Mouse (Mus musculus) intestine, postnatal 0 days (tissue): ENCODE data around the gene Ktn1. TPM values are rescaled to one million over a fixed set of nuclear protein-coding genes. Genes with fewer than 3 reads are reported as not detected.

Experiments
- ATAC-seq: fragments of 200-750 bp; cut with Nextera tagmentation; 2 replicates; pipeline ENCODE4 v1.8.0; 2017; ENCODE audit warnings: mild to moderate bottlenecking, moderate TSS enrichment, moderate library complexity
- H3K27ac ChIP-seq: fragments of 300-500 bp; sonication (generic); 2 replicates; pipeline ENCODE4 v1.5.1; 2014; ENCODE audit warnings: mild to moderate bottlenecking, low read depth, low read length, moderate library complexity
- H3K27me3 ChIP-seq: fragments of 300-500 bp; sonication (generic); replicated peaks from 2 replicates; pipeline ENCODE4 v1.6.1; 2014; ENCODE audit warnings: low read length, mixed read lengths; ENCODE audit not compliant: control insufficient read depth, insufficient read depth
- H3K36me3 ChIP-seq: fragments of 300-500 bp; sonication (generic); 2 replicates; pipeline ENCODE4 v1.6.1; 2014; ENCODE audit warnings: mild to moderate bottlenecking, moderate library complexity; ENCODE audit not compliant: control insufficient read depth, insufficient read depth
- H3K4me1 ChIP-seq: fragments of 300-500 bp; sonication (generic); replicated peaks from 2 replicates; pipeline ENCODE4 v1.6.1; 2014; ENCODE audit warnings: antibody characterized with exemption, low read length, mixed read lengths; ENCODE audit not compliant: control insufficient read depth, insufficient read depth
- H3K4me2 ChIP-seq: fragments of 300-500 bp; sonication (generic); replicated peaks from 2 replicates; pipeline ENCODE4 v1.6.1; 2014; ENCODE audit warnings: low read depth, mild to moderate bottlenecking, moderate library complexity
- H3K4me3 ChIP-seq: fragments of 300-500 bp; sonication (generic); 2 replicates; pipeline ENCODE4 v1.5.1; 2014; ENCODE audit warnings: low read depth, low read length
- H3K9ac ChIP-seq: fragments of 300-500 bp; sonication (generic); 2 replicates; pipeline ENCODE4 v1.6.1; 2014; ENCODE audit warnings: mild to moderate bottlenecking, low read depth, low read length
- H3K9me3 ChIP-seq: fragments of 300-500 bp; sonication (generic); 2 replicates; pipeline ENCODE4 v1.6.1; 2016; ENCODE audit warnings: mixed run types; ENCODE audit not compliant: control insufficient read depth
- CTCF ChIP-seq: sonication (generic); IDR thresholded peaks from 2 replicates; pipeline ENCODE4 v1.5.1; 2016; ENCODE audit warnings: low read depth, mild to moderate bottlenecking, control low read depth, antibody characterized with exemption, moderate library complexity
- WGBS: fragments of 180-500 bp; shearing (Covaris S2); extraction: QIAGEN DNeasy Blood & Tissue Kit; methylation state at CpG from one replicate; pipeline ENCODE4 v1.1.7; 2014; 5-methylcytosine and 5-hydroxymethylcytosine counted together
- polyA plus RNA-seq: library from polyadenylated mRNA; unstranded; fragments of >200 nt; fragmentation: Nextera tagmentation; extraction: Ambion mirVana; gene quantifications from 2 replicates; pipeline ENCODE4 v1.2.1, GENCODE M21; 2015

Gene Ktn1
- polyA plus RNA-seq, 1 experiment from 2014 or later = 33.7 TPM

DNA sequence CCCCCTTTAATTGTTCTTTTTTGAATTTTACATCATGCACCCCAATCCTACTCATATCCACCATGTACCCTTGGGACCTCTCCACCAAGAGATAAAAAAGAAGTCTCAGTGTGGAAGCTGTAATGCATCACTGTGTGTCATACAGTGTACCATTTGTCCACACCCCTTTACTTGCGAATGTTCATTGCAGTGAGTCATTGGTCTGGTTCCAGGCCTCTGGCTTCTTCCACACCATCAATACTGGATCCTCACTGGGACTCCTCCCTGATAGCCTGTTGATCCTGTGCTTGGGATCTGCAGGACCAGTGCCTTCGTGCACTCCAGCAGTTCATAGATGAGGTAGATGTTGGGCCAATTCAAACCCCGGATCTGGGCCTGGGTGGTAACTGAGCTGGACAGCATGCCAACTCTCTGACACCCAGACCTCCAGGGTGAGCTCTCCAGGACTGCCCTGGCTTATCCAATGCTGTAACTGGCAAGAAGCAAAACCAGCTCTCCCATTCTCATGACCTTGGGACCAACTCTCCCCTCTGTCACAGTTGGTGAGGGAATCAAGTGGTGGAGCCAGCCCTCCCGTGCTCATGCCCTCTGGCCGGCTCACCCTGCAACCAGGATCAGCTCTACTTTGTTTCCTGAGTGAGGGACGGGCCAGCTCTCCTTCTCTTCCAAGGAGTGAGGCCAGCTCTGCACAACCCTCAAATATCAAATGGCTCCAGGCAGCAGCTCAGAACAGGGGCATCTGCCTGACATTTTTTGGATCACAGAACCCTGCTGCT, 128.2 kb downstream of the Ktn1 start:
- WGBS = 80% methylated on average over 6 of the region's 6 CpGs
- Histone ChIP-seq H3K4me3 (no peak overlapping the region), H3K9ac (no peak overlapping the region), H3K4me1 (no peaks in the 10 kb centered on the region), H3K4me2 (no peak overlapping the region), H3K9me3 (no peaks in the 10 kb centered on the region), H3K36me3 (no peaks in the 10 kb centered on the region), H3K27me3 (no peaks in the 10 kb centered on the region), H3K27ac (no peak overlapping the region)
- no peak for ATAC-seq
- no peak for TF ChIP-seq CTCF

DNA sequence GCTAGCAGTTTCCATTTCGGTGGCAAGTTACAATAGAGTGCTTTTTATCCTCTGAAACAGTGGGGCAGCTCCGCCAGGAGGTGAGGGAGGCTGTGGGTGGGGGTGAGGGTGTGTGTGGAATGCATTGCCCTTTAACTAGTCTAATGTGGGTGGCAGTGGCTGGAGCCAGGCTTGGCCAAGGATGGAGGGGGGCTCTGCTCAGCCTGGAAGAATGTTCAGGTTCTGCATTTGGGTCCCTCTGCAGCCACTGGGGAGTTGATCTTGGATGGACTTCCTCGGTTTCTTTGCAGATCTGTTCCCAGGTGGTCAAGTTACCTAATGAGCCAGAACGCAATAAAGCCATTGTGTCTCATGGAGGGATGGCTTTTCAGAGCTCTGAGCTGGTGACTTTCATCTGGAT, 137.9 kb downstream of the Ktn1 start:
- Histone ChIP-seq H3K4me1 (no peaks in the 10 kb centered on the region), H3K27me3 (no peaks in the 10 kb centered on the region), H3K4me3 (no peak overlapping the region), H3K4me2 (no peak overlapping the region), H3K9me3 (no peaks in the 10 kb centered on the region; the same call in 1 of the 2 replicates), H3K27ac (no peak overlapping the region), H3K36me3 (no peaks in the 10 kb centered on the region), H3K9ac (no peak overlapping the region)
- no peak for TF ChIP-seq CTCF
- 59% methylated on average over 4 of the region's 4 CpGs for WGBS
- no peak for ATAC-seq

Other genes with a start within 250 kb of the Ktn1 start
- gene Dlgap5, start 230.0 kb upstream of the Ktn1 start, polyA plus RNA-seq = 5.1 and 6.3 TPM in 2 replicates
- gene Fbxo34, start 198.0 kb upstream of the Ktn1 start, polyA plus RNA-seq = 19.7 and 22.0 TPM in 2 replicates
- gene Atg14, start 77.8 kb upstream of the Ktn1 start, polyA plus RNA-seq = 6.4 and 7.8 TPM in 2 replicates